Mouse (Mus musculus) cortical plate, adult 2 months (tissue): ENCODE measurements at regions not wholly inside any gene's neighbourhood (a gene's known extent, or its start where the extent isn't known, plus 50 kb on each side); places are given as distances from the start of the nearest gene placed in this dataset.

Experiments used
- CTCF ChIP-seq: fragments of 200-500 bp; IDR thresholded peaks from 2 replicates; pipeline ENCODE4 v1.5.1; 2011; ENCODE audit warnings: mild to moderate bottlenecking, control low read depth, low read length; ENCODE audit not compliant: insufficient read depth; ENCODE audit errors: extremely low read depth
- POLR2A ChIP-seq: fragments of 200-500 bp; IDR thresholded peaks from 2 replicates; pipeline ENCODE4 v1.6.1; 2011; ENCODE audit warnings: mild to moderate bottlenecking, low read length, control low read depth; ENCODE audit not compliant: insufficient read depth; ENCODE audit errors: extremely low read depth

GRCm38 (mm10) chr9:116321908-116322307 is 146.7 kb upstream of the Tgfbr2 start:
- TF ChIP-seq CTCF (no peak), POLR2A (no peak)
